Mouse (Mus musculus) intestine, embryonic 14.5 days (tissue): ENCODE results near the gene Eno1. TPM values are rescaled to one million over a fixed set of nuclear protein-coding genes. Genes with fewer than 3 reads are reported as not detected.
"Not testable (repeated sequence)": the region's sequence is repeated elsewhere in the genome, so short reads cannot be mapped to it uniquely, and the experiment has no call there.

Experiments used
- ATAC-seq: fragments of 200-750 bp; cut with Nextera tagmentation; replicated peaks from 2 replicates; pipeline ENCODE4 v1.8.0; 2017; ENCODE audit warnings: low read depth, moderate number of reproducible peaks, moderate TSS enrichment, moderate library complexity; ENCODE audit not compliant: low FRiP score, low TSS enrichment
- DNase-seq: peaks from one replicate; pipeline ENCODE4 v3.0.0-alpha.2; 2018; ENCODE audit warnings: low spot score
- H3K27ac ChIP-seq: fragments of 300-500 bp; sonication (generic); 2 replicates; pipeline ENCODE4 v1.5.1; 2014; ENCODE audit warnings: low read depth, mild to moderate bottlenecking, control low read depth
- H3K27me3 ChIP-seq: fragments of 300-500 bp; sonication (generic); replicated peaks from 2 replicates; pipeline ENCODE4 v1.6.1; 2014; ENCODE audit warnings: low read length, control low read depth; ENCODE audit not compliant: control insufficient read depth, insufficient read depth
- H3K36me3 ChIP-seq: fragments of 300-500 bp; sonication (generic); 2 replicates; pipeline ENCODE4 v1.6.1; 2014; ENCODE audit warnings: low read length, control low read depth; ENCODE audit not compliant: control insufficient read depth, insufficient read depth
- H3K4me1 ChIP-seq: fragments of 300-500 bp; sonication (generic); replicated peaks from 2 replicates; pipeline ENCODE4 v1.6.1; 2014; ENCODE audit warnings: low read length, control low read depth, mixed read lengths; ENCODE audit not compliant: control insufficient read depth, insufficient read depth
- H3K4me2 ChIP-seq: fragments of 300-500 bp; sonication (generic); 2 replicates; pipeline ENCODE4 v1.6.1; 2014; ENCODE audit warnings: low read length
- H3K4me3 ChIP-seq: fragments of 300-500 bp; sonication (generic); 2 replicates; pipeline ENCODE4 v1.5.1; 2014; ENCODE audit warnings: low read depth, low read length, control low read depth, mixed read lengths
- H3K9ac ChIP-seq: fragments of 300-500 bp; sonication (generic); 2 replicates; pipeline ENCODE4 v1.6.1; 2014; ENCODE audit warnings: mild to moderate bottlenecking, low read length
- H3K9me3 ChIP-seq: fragments of 300-500 bp; sonication (generic); 2 replicates; pipeline ENCODE4 v1.6.1; 2016; ENCODE audit warnings: low read length, control low read depth; ENCODE audit not compliant: control insufficient read depth
- WGBS: fragments of 180-500 bp; shearing (Covaris S2); extraction: QIAGEN DNeasy Blood & Tissue Kit; methylation state at CpG from one replicate; pipeline ENCODE4 v1.1.7; 2014; 5-methylcytosine and 5-hydroxymethylcytosine counted together
- polyA plus RNA-seq: library from polyadenylated mRNA; unstranded; fragments of >200 nt; fragmentation: Nextera tagmentation; extraction: Ambion mirVana; gene quantifications from 2 replicates; pipeline ENCODE4 v1.2.1, GENCODE M21; 2014

Gene Eno1
- polyA plus RNA-seq, 1 experiment from 2014 or later = 1,939 TPM

GRCm38 (mm10) chr4:150281891-150282630 lies 45.5 kb downstream of the Eno1 start:
- Histone ChIP-seq H3K4me2 (peak overlapping the region; percentile 63), H3K9me3 (no peaks in the 10 kb centered on the region), H3K27ac (peak overlapping the region; percentile 98), H3K4me3 (peak overlapping the region; percentile 96), H3K27me3 (no peaks in the 10 kb centered on the region), H3K9ac (peak overlapping the region; percentile 97), H3K36me3 (no peaks in the 10 kb centered on the region), H3K4me1 (peaks cover 21% of the 10 kb centered on the region)
- ATAC-seq (peak; percentile 16), DNase-seq (peak; percentile 83)
- under 1% methylated on average over 50 of the region's 50 CpGs for WGBS

- Histone ChIP-seq H3K4me1 (peaks cover 21% of the 10 kb centered on the region), H3K4me2 (peak overlapping the region; percentile 63), H3K36me3 (no peaks in the 10 kb centered on the region), H3K27me3 (no peaks in the 10 kb centered on the region), H3K9me3 (no peaks in the 10 kb centered on the region), H3K27ac (peak overlapping the region; percentile 98), H3K4me3 (peak overlapping the region; percentile 96), H3K9ac (peak overlapping the region; percentile 97)
- ATAC-seq (no peak), DNase-seq (no peak)
- 6% methylated on average over 5 of the region's 5 CpGs for WGBS
These were observed 46.3 kb downstream of the Eno1 start for GRCm38 (mm10) chr4:150282631-150283334.

- Histone ChIP-seq H3K36me3 (no peaks in the 10 kb centered on the region), H3K9me3 (no peaks in the 10 kb centered on the region), H3K27ac (0 out of 2 replicates have a peak overlapping the region, but pooled peaks have one; percentile 98), H3K9ac (peak overlapping the region; percentile 97), H3K4me2 (peak overlapping the region; percentile 63), H3K4me3 (peak overlapping the region; percentile 96), H3K27me3 (no peaks in the 10 kb centered on the region), H3K4me1 (peaks cover 21% of the 10 kb centered on the region)
- no peak for DNase-seq
- ATAC-seq = no peak
- 8% methylated on average over 2 of the region's 2 CpGs for WGBS
These were observed 46.8 kb downstream of the Eno1 start for GRCm38 (mm10) chr4:150283335-150283638.

GRCm38 (mm10) chr4:150283993-150284392 lies 47.5 kb downstream of the Eno1 start:
- H3K4me3 ChIP-seq = no peak overlapping the region

GRCm38 (mm10) chr4:150286980-150287379 lies 50.5 kb downstream of the Eno1 start:
- no peaks in the 10 kb centered on the region for H3K27me3 ChIP-seq
- DNase-seq = no peak
- WGBS = 87% methylated on average over 8 of the region's 8 CpGs
- H3K36me3 ChIP-seq = no peaks in the 10 kb centered on the region
- H3K9me3 ChIP-seq = no peaks in the 10 kb centered on the region
- no peak overlapping the region for H3K27ac ChIP-seq
- H3K9ac ChIP-seq = no peak overlapping the region
- H3K4me3 ChIP-seq = no peak overlapping the region
- H3K4me2 ChIP-seq = no peak overlapping the region
- no peak for ATAC-seq
- peaks cover 27% of the 10 kb centered on the region for H3K4me1 ChIP-seq

More at GRCm38 (mm10) chr4:150283993-150284392, 47.5 kb downstream of the Eno1 start:
- peak overlapping the region; percentile 63 for H3K4me2 ChIP-seq
- no peaks in the 10 kb centered on the region for H3K27me3 ChIP-seq
- no peaks in the 10 kb centered on the region for H3K9me3 ChIP-seq
- H3K4me1 ChIP-seq = peaks cover 28% of the 10 kb centered on the region
- DNase-seq (no peak), ATAC-seq (no peak)
- no peaks in the 10 kb centered on the region for H3K36me3 ChIP-seq
- WGBS = 9% methylated on average over 6 of the region's 6 CpGs
- no peak overlapping the region for H3K27ac ChIP-seq
- no peak overlapping the region for H3K9ac ChIP-seq

GRCm38 (mm10) chr4:150287463-150287862 lies 50.9 kb downstream of the Eno1 start:
- not testable (repeated sequence) for ATAC-seq, H3K36me3 ChIP-seq, DNase-seq, H3K9ac ChIP-seq, H3K27ac ChIP-seq, H3K4me3 ChIP-seq, H3K9me3 ChIP-seq, H3K4me2 ChIP-seq, H3K27me3 ChIP-seq
- peaks cover 27% of the 10 kb centered on the region for H3K4me1 ChIP-seq
- 69% methylated on average over 1 of the region's 1 CpGs for WGBS

- H3K27me3 ChIP-seq = no peaks in the 10 kb centered on the region
- H3K4me3 ChIP-seq = no peak overlapping the region
- 97% methylated on average over 3 of the region's 3 CpGs for WGBS
- no peak for DNase-seq
- no peak overlapping the region for H3K27ac ChIP-seq
- H3K9ac ChIP-seq = no peak overlapping the region
- H3K36me3 ChIP-seq = no peaks in the 10 kb centered on the region
- no peaks in the 10 kb centered on the region for H3K9me3 ChIP-seq
- H3K4me1 ChIP-seq = 0 out of 2 replicates have a peak, but pooled peaks cover 11% of the 10 kb centered on the region
- H3K4me2 ChIP-seq = no peak overlapping the region
- ATAC-seq = no peak
These were observed 55.4 kb downstream of the Eno1 start for GRCm38 (mm10) chr4:150291900-150292299.

GRCm38 (mm10) chr4:150294870-150295269 lies 58.3 kb downstream of the Eno1 start:
- no peak overlapping the region for H3K9ac ChIP-seq
- 95% methylated on average over 7 of the region's 7 CpGs for WGBS
- no peaks in the 10 kb centered on the region for H3K27me3 ChIP-seq
- H3K36me3 ChIP-seq = no peaks in the 10 kb centered on the region
- ATAC-seq = no peak
- H3K27ac ChIP-seq = no peak overlapping the region
- H3K4me2 ChIP-seq = no peak overlapping the region
- no peaks in the 10 kb centered on the region for H3K9me3 ChIP-seq
- no peak overlapping the region for H3K4me3 ChIP-seq
- no peak for DNase-seq
- no peaks in the 10 kb centered on the region for H3K4me1 ChIP-seq
